Comparison of ENCODE assay signal across 25 mouse cellular contexts in genomic region chr13:32974889-32975460, GRCm38 (mm10). TPM values are rescaled to one million over a fixed set of nuclear protein-coding genes. Genes with fewer than 3 reads are reported as not detected.
DNase-seq lines count a peak whose midpoint lies in the region; ATAC-seq and TF ChIP-seq lines count a peak whose summit lies in the region.
"Had no signal": no experiment of that assay in that cellular context is flagged by ENCODE, and none has a peak within 500 bp of the region (broad histone marks: within the 10 kb centered on the region; RNA-seq: fewer than 3 reads in every experiment).

No protein-coding gene starts in this region.

- H3K9ac ChIP-seq in liver, embryonic 12.5 days = no peak overlapping the region
- H3K9ac ChIP-seq in lung, embryonic 14.5 days = no peak overlapping the region
- H3K9ac ChIP-seq in kidney, embryonic 16.5 days (replicated peaks; ENCODE audit: low read length) = no peak overlapping the region
- H3K9ac ChIP-seq: embryonic facial prominence, embryonic 13.5 days; forebrain, embryonic 12.5 days; heart, embryonic 12.5 days; kidney, embryonic 15.5 days had no signal

- TF ChIP-seq CTCF in lung, embryonic 14.5 days (IDR thresholded peaks at IDR 0.05; ENCODE audit: low read depth) = no peak

- H3K4me1 ChIP-seq in liver, embryonic 12.5 days = peaks cover 33% of the 10 kb centered on the region
- H3K4me1 ChIP-seq in lung, embryonic 14.5 days (ENCODE audit: insufficient read depth) = no peaks in the 10 kb centered on the region
- no peaks in the 10 kb centered on the region for H3K4me1 ChIP-seq in kidney, embryonic 16.5 days (ENCODE audit: insufficient read depth, low read length)
- H3K4me1 ChIP-seq: embryonic facial prominence, embryonic 13.5 days; forebrain, embryonic 12.5 days; kidney, embryonic 15.5 days had no signal

- H3K4me2 ChIP-seq in liver, embryonic 12.5 days = no peak overlapping the region
- no peak overlapping the region for H3K4me2 ChIP-seq in lung, embryonic 14.5 days
- no peak overlapping the region for H3K4me2 ChIP-seq in kidney, embryonic 16.5 days (replicated peaks; ENCODE audit: low read depth, low read length)
- H3K4me2 ChIP-seq: embryonic facial prominence, embryonic 13.5 days; forebrain, embryonic 12.5 days; heart, embryonic 12.5 days; kidney, embryonic 15.5 days had no signal

- WGBS in liver, embryonic 12.5 days (ENCODE audit: insufficient replicate concordance) = 55% methylated on average over 3 of the region's 3 CpGs
- WGBS in lung, embryonic 14.5 days = 19% methylated on average over 3 of the region's 3 CpGs
- WGBS in kidney, embryonic 16.5 days = 74% methylated on average over 3 of the region's 3 CpGs

- peaks cover 19% of the 10 kb centered on the region for H3K36me3 ChIP-seq in liver, embryonic 12.5 days
- no peaks in the 10 kb centered on the region for H3K36me3 ChIP-seq in lung, embryonic 14.5 days (ENCODE audit: insufficient read depth)
- no peaks in the 10 kb centered on the region for H3K36me3 ChIP-seq in kidney, embryonic 16.5 days (ENCODE audit: insufficient read depth, low read length)
- H3K36me3 ChIP-seq: embryonic facial prominence, embryonic 13.5 days; forebrain, embryonic 12.5 days; kidney, embryonic 15.5 days had no signal

- peak overlapping the region; percentile 36 for H3K27ac ChIP-seq in liver, embryonic 12.5 days
- no peak overlapping the region for H3K27ac ChIP-seq in lung, embryonic 14.5 days (ENCODE audit: low read depth)
- no peak overlapping the region for H3K27ac ChIP-seq in kidney, embryonic 16.5 days (ENCODE audit: low read length)
- H3K27ac ChIP-seq: embryonic facial prominence, embryonic 13.5 days; forebrain, embryonic 12.5 days; hindbrain, postnatal 0 days; kidney, embryonic 15.5 days; stomach, postnatal 0 days had no signal

- no peaks in the 10 kb centered on the region for H3K27me3 ChIP-seq in liver, embryonic 12.5 days (replicated peaks)
- no peaks in the 10 kb centered on the region for H3K27me3 ChIP-seq in lung, embryonic 14.5 days (ENCODE audit: insufficient read depth, low read length)
- no peaks in the 10 kb centered on the region for H3K27me3 ChIP-seq in kidney, embryonic 16.5 days (ENCODE audit: insufficient read depth, low read length)
- H3K27me3 ChIP-seq: embryonic facial prominence, embryonic 13.5 days; forebrain, embryonic 12.5 days; heart, embryonic 12.5 days; kidney, embryonic 15.5 days; megakaryocyte, embryonic 14.5 days had no signal

- DNase-seq in liver (no peak), ZHBTc4 (ENCODE audit: low read depth, low spot score) (peak; percentile 60)
- DNase-seq in lung, embryonic 14.5 days = peak; percentile 46
- DNase-seq in lung, postnatal 25 days (ENCODE audit: low spot score) = peak; percentile 75
- DNase-seq: cerebellum, adult 11-12 months; cerebellum, postnatal 10 days; gastrocnemius, postnatal 36 days; heart, postnatal 10 days; kidney, postnatal 4 days; left cerebral cortex, postnatal 4 days; midbrain, embryonic 14.5 days; thymus, adult 2 months; thymus, postnatal 4 days had no signal

- no peaks in the 10 kb centered on the region for H3K9me3 ChIP-seq in liver, embryonic 12.5 days (replicated peaks)
- H3K9me3 ChIP-seq in lung, embryonic 14.5 days (ENCODE audit: low read depth, low read length) = no peaks in the 10 kb centered on the region
- no peaks in the 10 kb centered on the region for H3K9me3 ChIP-seq in kidney, embryonic 16.5 days (ENCODE audit: low read length)
- H3K9me3 ChIP-seq: embryonic facial prominence, embryonic 13.5 days; forebrain, embryonic 12.5 days; heart, embryonic 12.5 days; kidney, embryonic 15.5 days had no signal

- 0 out of 2 replicates have a peak, but pooled peaks have one; percentile 27 for ATAC-seq in liver, embryonic 12.5 days
- ATAC-seq in lung, embryonic 14.5 days (ENCODE audit: insufficient read depth) = peak; percentile 80
- no peak for ATAC-seq in kidney, embryonic 16.5 days (ENCODE audit: low FRiP score, low TSS enrichment)
- ATAC-seq in activated CD4-positive, CD25-positive, alpha-beta regulatory T cell, adult 4 months = no peak
- ATAC-seq: hindbrain, postnatal 0 days; intestine, postnatal 0 days had no signal

- H3K4me3 ChIP-seq in liver, embryonic 12.5 days = no peak overlapping the region
- no peak overlapping the region for H3K4me3 ChIP-seq in lung, embryonic 14.5 days (ENCODE audit: low read depth, low read length)
- H3K4me3 ChIP-seq in kidney, embryonic 16.5 days (ENCODE audit: low read length) = no peak overlapping the region
- H3K4me3 ChIP-seq: embryonic facial prominence, embryonic 13.5 days; erythroblast, embryonic 14.5 days; forebrain, embryonic 12.5 days; heart, embryonic 12.5 days; kidney, embryonic 15.5 days; megakaryocyte, embryonic 14.5 days had no signal

RNA-seq across cellular contexts. Expression of gene Serpinb6b, which starts 10.0 kb away (rescaled TPM):
- 4.2 and 5.2 TPM in 2 replicates for polyA plus RNA-seq in liver, embryonic 12.5 days (2016; fragmentation: Nextera tagmentation; extraction: Ambion mirVana)
- polyA plus RNA-seq in lung, embryonic 14.5 days (2014; fragmentation: Nextera tagmentation; extraction: Ambion mirVana) = 23.7 and 24.0 TPM in 2 replicates
- polyA plus RNA-seq in kidney, embryonic 16.5 days (2015; fragmentation: Nextera tagmentation; extraction: Ambion mirVana) = 6.4 and 7.0 TPM in 2 replicates
- polyA plus RNA-seq in activated CD4-positive, CD25-positive, alpha-beta regulatory T cell, adult 4 months (2017; shearing (Covaris generic)) = 10 to 100 TPM; 35.6 to 41.4 TPM

RNA-seq across cellular contexts. Expression of gene Serpinb9, which starts 28.1 kb away (rescaled TPM):
- 2.1 and 2.4 TPM in 2 replicates for polyA plus RNA-seq in liver, embryonic 12.5 days (2016; fragmentation: Nextera tagmentation; extraction: Ambion mirVana)
- polyA plus RNA-seq in lung, embryonic 14.5 days (2014; fragmentation: Nextera tagmentation; extraction: Ambion mirVana) = 30.1 and 31.8 TPM in 2 replicates
- polyA plus RNA-seq in kidney, embryonic 16.5 days (2015; fragmentation: Nextera tagmentation; extraction: Ambion mirVana) = 11.4 TPM in 2 replicates
- polyA plus RNA-seq in activated CD4-positive, CD25-positive, alpha-beta regulatory T cell, adult 4 months (2017; shearing (Covaris generic)) = 10 to 100 TPM; 17.0 to 20.8 TPM

RNA-seq across cellular contexts. Expression of gene Serpinb9b, which starts 52.2 kb away (rescaled TPM):
- polyA plus RNA-seq in liver, embryonic 12.5 days (2016; fragmentation: Nextera tagmentation; extraction: Ambion mirVana) = not detected in 2 replicates
- 0.27 and 0.36 TPM in 2 replicates for polyA plus RNA-seq in lung, embryonic 14.5 days (2014; fragmentation: Nextera tagmentation; extraction: Ambion mirVana)
- 0.09 TPM in 1 of 2 replicates, not detected in the other for polyA plus RNA-seq in kidney, embryonic 16.5 days (2015; fragmentation: Nextera tagmentation; extraction: Ambion mirVana)
- under 1 TPM in 1 of 2 experiments, not detected in 1; 0.15 TPM for polyA plus RNA-seq in activated CD4-positive, CD25-positive, alpha-beta regulatory T cell, adult 4 months (2017; shearing (Covaris generic))
- polyA plus RNA-seq: embryonic facial prominence, embryonic 13.5 days; erythroblast, embryonic 14.5 days had no signal

Comparison
In these comparisons a context has a peak if more than half of its experiments do, and no peak if none do; other contexts are left out.
1. ATAC-seq: peak in liver, embryonic 12.5 days (single experiment) and lung, embryonic 14.5 days (single experiment); none in kidney, embryonic 16.5 days (single experiment) and activated CD4-positive, CD25-positive, alpha-beta regulatory T cell, adult 4 months (single experiment).